Mouse (Mus musculus) A20 (cell line): ENCODE measurements around the gene H2-Ab1.
A peak's percentile ranks its signal among the peaks of the same experiment; 100 is the strongest.
"Not testable (repeated sequence)": the region's sequence is repeated elsewhere in the genome, so short reads cannot be mapped to it uniquely, and the experiment has no call there.

Experiments
- DNase-seq: peaks from one replicate; pipeline ENCODE4 v3.0.0-alpha.2; 2011; ENCODE audit warnings: low read depth, low spot score

Gene H2-Ab1

DNA sequence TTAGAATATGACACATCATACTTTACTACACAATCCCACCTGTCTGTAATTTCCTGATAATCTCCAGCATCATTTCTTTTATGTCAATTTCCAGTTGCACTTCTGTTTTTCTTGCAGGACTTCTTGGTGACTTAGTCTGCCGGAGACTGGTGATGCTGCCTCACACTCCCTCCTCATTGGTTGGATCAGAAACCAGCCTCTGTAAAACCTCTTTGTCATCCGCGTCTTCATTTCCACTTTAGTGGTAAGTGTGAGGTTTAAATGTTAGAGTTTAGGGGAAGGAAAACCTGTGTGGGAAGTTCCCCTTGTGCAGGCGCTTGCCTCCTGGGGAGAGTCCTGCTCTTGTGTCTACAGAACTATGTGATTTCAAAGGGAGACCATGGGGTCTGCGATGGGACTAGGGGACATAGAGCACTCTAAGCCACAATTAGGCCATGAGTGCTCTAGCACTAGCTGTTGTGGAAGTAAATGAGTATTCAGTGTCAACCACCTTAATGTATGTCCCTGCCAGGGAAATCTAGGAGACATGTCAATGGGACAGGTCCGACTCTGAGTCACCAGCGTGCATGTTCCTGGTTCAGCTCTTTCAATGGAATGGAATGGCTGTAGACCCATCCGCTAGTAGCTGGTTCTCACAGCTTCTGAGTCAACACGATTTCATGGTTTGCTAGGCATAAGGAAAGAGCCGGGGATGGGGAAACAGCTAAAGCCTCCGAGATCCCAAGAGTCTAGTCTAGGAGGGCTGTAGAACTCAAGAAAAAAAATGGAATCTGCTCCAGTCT, at the start of gene H2-Ab1:
TSS of gene H2-Ab1 (plus strand) at position 96 of the 782 bp plus-strand sequence.
- DNase-seq, result peak; percentile 97

DNA sequence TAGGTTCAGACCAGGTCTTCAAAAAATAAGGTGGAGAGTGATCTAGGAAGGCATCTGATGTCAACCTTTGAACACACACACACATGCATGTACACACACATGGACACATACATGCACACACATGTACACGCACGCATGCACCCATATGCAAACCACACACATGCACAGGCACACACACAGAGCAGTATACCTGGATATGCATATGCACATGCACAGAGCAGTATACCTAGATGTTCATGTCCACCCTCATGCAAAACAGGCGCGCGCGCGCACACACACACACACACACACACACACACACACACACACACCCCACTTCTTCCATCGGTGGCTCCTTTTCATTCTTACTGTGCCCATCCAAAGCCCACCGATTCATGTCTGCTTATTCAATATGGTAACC, 49.6 kb upstream of the H2-Ab1 start:
- DNase-seq, result no peak

DNA sequence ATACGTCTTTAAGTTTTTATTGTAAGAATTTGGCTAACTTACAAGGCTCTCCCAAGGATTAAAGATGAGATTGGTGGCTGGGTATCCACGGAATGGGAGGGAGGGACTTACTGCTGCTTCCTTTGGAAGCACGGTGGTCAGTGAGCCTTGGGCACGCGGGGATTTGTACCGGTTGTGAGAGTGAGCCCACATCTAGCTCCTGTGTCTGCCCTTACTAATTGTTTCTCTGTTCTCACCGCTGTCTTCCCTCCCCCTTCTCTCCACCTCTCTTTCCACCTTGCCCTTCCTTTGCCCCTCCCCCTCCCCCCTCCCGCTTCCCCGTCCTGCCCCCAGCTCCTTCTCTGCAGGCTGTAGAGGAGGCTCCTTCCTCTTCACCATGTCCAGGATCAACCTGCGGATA, 49.1 kb upstream of the H2-Ab1 start:
- no peak for DNase-seq

DNA sequence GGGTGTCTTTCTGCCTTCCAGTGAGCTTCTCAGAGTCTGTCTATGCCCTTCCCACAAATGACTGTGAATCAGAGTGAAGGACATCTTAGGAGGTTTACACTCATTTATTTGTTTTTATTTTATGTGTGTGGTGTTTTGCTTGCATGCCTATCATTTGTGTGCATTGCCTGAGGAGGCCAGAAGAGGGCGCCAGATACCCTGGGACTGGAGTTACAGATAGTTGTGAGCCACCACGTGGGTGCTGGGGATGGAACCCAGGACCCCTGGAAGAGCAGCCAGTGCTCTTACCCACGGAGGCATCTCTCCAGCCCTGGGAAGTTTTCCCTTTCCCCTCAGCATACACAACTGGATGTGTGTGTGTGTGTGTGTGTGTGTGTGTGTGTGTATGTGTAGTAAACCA, 47.8 kb upstream of the H2-Ab1 start:
- no peak for DNase-seq

DNA sequence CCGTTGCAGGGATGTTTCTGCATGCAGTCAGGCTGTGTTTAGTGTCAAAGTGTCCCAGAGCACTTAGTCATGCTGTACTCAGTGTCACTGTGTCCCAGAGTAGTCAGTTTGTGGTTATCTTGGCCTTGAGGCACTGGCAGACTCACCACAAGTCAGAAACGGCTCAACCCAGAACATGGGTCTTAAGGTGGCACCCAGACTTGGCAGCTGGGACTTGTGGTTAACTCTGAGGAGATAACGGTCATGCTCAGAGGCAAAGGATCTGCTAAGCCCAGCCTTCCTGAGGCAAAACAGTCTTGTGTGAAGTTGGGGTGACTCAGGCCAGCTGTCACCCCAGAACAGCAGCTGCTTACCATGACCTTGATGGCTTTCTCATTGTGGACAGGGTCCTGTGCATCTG, 46.9 kb upstream of the H2-Ab1 start:
- DNase-seq, result no peak

DNA sequence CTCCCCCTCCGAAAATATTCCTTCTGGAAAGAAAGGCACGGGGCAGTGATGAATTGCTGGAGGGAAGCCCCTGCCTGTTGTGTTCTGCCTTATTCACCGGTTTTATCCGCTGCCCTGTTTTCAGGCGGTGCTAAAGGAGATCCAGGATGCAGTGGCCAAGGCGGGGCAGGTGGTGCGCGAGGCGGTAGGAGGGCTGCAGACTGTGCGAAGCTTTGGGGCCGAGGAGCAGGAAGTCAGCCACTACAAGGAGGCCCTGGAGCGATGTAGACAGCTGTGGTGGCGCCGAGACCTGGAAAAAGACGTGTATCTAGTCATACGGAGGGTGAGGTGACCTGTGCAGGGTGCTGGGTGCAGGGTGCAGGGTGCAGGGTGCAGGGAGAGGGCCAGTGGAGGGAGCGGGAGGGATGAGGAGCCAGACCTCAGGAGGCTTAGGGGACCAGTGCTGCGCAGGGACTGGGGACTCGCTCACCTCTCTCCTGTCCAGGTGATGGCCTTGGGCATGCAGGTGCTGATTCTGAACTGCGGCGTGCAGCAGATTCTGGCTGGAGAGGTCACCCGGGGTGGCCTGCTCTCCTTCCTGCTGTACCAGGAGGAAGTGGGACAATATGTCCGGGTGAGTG, 45.6 kb upstream of the H2-Ab1 start:
- DNase-seq, result no peak

DNA sequence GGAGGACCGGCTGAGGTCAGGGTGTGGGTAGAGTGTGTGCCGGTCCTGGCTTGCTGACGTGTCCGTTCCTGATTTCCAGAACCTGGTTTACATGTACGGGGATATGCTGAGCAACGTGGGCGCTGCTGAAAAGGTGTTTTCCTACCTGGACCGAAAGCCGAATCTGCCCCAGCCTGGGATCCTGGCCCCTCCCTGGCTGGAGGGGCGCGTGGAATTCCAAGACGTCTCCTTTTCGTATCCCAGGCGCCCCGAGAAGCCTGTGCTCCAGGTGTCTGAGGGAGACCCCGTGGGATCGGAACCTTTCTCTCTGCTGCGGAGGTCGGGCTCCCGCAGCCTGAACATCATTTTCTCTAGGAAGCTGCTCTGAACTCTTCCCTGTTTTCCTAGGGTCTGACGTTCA, 43.6 kb upstream of the H2-Ab1 start:
- no peak for DNase-seq

DNA sequence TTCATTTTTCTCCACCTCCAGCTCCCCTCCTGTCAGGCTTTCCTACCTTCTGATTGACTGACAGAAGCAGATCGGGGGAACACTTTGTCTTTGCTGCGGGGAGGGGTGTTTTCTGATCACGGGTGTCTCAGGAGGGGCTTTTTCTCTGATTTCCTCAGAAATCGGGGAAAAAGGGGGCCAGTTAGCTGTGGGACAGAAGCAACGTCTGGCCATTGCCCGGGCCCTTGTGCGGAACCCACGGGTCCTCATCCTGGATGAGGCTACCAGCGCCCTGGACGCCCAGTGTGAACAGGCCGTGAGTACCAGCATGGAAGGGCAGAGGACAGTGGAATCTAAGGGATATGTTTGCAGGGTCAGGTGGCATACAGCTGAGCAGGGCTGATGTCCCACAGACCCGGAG, 42.3 kb upstream of the H2-Ab1 start:
- no peak for DNase-seq

DNA sequence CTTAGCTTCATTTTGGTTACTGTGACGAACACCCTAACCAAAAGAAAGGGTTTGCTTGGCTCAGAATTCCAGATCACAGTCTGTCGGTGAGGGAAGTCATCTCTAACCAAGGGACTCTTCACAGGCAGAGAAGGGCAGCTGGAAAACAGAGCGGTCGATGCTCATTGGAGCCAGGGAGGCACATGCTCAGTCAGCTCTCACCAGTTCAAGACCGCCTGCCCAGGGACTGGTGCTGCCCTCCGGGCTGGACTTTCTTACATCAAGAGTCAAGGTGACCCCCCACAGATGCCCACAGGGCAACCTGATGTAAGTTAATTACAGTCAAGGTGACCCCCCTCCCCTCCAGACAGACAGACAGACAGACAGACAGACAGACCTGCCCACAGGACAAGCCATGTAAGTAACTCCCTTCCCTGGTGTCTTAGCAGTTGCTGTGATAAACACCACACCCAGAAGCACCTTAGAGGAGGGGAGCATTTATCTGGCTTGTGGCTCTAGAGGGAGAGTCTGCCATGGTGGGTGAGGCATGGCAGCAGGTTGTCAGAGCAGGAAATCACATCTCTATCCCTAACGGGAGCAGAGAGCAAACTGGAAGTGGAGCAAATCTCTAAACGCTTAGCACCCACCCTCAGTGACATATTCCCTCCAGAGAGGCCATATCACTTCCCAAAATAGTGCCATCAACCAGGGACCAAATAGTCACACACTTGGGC, 40.1 kb upstream of the H2-Ab1 start:
- no peak for DNase-seq

DNA sequence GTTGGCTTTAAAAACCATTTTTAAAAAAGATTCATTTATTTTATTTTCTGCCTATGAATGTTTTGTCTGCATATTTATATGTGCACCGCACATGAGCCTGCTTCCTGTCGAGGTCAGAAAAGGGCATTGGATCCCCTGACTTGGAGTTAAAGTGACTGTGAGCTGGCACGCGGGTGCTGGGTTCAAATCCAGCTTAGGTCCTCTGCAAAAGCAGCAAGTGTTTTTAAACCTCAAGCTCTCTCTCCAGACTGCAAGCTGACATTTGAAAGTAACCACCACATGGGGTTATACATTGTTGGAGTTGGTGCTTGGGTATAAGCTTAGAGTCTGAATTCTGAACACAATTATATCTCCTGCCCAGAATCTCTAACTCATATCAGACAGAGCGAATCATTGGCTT, 39.5 kb upstream of the H2-Ab1 start:
- DNase-seq, result no peak

DNA sequence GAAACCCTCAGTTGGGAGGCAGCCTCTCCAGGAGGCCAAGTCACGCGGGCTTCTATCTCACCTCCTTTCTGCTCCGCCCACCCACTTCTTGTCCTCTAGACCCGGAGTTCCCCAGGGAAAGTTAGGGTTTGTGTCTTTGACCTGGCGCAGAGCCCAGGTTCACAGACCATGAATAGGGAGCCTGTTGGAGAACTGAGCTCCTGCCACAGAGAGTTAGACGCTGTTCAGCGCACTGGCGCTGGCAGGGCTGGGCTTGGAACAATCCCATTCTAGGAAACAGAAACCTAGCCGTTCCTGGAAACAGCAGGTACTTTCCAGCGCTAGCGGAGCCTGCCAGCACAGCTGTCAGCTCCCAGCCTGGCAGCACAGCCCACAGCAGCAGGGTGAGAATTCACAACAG, 38.8 kb upstream of the H2-Ab1 start:
- no peak for DNase-seq

DNA sequence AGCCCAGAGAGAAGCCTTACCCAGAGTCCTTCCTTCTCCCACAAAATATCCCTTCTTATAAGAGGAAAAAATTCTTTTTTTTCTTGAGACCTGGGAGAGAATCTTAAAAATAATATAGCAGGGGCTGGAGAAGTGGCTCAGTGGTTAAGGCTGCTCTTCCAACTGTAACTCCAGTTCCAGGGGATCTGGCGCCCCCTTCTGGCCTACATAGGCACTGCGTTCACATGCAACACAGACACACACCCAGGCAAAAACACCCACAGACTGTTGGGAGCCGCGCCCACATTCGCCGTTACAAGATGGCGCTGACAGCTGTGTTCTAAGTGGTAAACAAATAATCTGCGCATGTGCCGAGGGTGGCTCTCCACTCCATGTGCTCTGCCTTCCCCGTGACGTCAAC, 38.4 kb upstream of the H2-Ab1 start:
- peak; percentile 50 for DNase-seq

DNA sequence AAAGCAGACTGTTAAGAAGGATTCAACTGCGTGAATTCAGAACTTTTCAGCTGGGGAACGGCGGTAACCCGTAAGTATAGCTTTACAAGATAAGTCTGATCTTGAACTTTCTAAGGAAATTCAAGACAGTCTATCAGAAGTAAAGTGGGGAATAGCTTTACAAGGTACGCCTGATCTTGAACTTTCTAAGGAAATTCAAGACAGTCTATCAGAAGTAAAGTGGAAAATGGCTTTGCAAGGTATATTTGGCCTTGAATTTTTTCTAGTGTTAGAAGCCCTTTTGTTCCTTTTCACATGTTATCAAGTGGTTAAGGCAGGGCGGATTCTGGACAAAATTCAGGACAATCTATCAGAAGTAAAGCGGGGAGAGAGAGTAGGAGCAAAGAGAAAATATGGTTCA, 37.7 kb upstream of the H2-Ab1 start:
- DNase-seq, result not testable (repeated sequence)

DNA sequence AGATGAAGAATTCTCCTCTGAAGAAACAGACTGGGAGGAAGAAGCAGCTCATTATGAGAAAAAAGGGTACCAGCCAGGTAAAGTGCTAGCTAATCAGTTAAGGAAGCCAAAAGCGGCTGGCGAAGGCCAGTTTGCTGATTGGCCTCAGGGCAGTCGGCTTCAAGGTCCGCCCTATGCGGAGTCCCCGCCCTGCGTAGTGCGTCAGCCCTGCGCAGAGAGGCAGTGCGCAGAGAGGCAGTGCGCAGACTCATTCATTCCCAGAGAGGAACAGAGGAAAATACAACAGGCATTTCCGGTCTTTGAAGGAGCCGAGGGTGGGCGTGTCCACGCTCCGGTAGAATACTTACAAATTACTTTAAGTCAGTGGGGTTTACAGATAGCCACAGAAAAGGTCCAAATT, 37.1 kb upstream of the H2-Ab1 start:
- not testable (repeated sequence) for DNase-seq

DNA sequence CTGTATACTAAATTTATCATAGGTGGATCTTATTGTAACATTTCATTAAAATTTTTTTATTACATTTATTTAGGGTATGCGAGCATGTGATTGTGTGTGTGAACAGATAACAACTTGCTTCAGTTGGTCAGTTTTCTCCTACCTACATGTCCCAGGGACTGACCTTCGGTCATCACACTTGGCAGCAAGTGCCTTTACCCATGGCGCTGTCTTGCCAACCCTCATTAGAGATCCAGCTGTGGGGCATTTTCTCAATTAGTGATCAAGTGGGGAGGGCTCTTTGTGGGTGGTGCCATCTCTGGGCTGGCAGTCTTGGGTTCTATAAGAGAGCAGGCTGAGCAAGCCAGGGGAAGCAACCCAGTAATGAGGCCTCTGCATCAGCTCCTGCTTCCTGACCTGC, 32.7 kb upstream of the H2-Ab1 start:
- no peak for DNase-seq

DNA sequence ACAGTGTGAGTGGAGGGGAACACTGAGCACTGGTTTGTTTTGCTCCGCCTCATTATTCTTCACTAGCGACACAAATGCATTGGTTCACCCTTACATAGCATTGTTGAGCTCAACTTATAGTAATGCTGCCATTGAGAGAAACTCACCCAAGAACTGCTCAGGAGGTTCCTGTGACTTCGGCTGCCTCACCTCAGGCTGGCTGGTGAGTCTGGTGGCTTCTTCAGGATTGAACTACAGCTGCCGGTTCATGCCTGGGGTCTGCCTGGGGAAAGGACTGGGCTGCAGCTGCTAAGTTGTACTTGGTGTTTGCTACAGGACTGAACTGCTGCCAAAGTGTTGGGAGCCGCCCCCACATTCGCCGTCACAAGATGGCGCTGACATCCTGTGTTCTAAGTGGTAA, 32.1 kb upstream of the H2-Ab1 start:
- no peak for DNase-seq

DNA sequence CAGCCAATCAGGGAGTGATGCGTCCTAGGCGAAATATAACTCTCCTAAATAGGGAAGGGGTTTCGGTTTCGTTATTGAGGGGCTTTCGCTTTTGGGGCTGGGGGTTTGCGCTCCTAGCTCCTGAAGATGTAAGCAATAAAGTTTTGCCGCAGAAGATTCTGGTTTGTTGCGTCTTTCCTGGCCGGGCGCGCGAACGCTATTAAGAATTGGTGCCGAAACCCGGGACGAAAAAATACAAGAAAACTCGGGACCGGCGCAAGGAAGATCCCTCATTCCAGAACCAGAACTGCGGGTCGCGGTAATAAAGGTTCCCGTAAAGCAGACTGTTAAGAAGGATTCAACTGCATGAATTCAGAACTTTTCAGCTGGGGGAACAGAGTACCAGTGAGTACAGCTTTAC, 31.6 kb upstream of the H2-Ab1 start:
- not testable (repeated sequence) for DNase-seq

DNA sequence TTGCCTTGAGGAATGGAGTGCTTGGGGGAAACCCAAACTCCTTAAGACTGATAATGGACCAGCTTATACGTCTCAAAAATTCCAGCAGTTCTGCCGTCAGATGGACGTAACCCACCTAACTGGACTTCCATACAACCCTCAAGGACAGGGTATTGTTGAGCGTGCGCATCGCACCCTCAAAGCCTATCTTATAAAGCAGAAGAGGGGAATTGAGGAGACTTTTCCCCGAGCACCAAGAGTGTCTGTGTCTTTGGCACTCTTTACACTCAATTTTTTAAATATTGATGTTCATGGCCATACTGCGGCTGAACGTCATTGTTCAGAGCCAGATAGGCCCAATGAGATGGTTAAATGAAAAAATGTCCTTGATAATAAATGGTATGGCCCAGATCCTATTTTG, 26.5 kb upstream of the H2-Ab1 start:
- DNase-seq, result not testable (repeated sequence)

DNA sequence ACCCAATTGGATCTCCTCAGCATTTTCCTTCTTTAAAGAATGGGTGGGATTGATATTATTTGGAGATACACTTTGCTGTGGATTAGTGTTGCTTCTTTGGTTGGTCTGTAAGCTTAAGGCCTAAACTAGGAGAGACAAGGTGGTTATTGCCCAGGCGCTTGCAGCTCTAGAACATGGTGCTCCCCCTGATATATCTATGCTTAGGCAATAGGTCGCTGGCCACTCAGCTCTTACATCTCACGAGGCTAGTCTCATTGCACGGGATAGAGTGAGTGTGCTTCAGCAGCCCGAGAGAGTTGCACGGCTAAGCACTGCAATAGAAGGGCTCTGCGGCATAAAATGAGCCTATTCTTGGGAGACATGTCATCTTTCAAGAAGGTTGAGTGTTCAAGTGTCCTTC, 25.5 kb upstream of the H2-Ab1 start:
- not testable (repeated sequence) for DNase-seq

DNA sequence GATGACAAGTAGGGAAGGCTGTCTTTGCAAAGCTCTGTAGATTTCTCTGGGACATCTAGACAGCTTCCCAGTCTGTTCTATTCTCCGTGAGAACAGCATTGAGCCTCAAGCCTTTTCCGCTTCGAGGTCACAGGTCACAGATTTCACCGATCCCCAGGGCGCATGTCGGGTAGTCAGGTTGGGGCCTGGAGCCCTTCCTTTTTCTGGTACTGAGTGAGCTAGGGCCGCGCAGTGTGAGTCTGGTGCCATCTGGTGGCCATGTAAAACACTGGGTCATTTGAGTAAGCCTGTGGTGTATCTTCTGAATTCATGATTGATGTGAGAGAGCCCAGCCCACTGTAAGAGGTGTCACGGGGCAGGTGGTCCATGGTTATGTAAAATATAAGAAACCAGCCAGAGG, 22.6 kb upstream of the H2-Ab1 start:
- peak; percentile 92 for DNase-seq

DNA sequence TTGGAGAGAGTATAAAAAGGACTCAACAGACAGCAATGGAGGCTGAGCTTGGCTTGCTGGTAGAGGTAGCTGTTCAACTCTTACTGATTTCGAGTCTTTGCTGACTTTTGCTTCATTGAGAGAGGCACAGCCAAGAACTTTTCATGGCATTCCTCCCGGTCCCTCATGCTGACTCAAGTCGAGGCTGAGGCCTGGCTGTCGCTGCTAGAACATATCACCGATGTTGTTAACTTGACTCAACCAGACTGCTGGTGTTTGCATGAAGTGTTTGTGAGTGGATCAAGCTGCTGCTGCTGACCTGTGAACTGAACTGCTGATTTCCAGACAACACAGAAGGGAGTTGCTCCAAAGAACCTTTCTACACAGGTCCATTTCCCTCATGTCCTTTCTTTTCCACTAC, 20.8 kb upstream of the H2-Ab1 start:
- no peak for DNase-seq

DNA sequence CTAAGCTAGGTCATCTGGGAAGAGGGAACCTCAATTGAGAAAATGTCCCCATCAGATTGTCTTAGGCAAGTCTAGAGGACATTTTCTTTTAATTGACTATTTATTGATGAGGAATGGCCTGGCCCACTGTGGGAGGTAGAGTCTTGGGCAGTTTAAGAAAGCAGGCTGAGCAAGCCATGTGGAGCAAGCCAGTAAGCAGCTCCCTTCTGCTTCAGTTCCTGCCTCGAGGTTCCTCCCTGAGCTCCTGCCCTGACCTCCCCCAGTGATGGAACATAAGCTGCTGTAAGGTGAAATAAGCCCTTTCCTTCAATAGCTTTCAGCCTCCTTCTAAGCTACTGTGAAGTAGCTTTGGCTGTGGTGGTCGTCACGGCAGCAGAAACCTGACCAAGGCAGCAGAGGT, 19.7 kb upstream of the H2-Ab1 start:
- no peak for DNase-seq

DNA sequence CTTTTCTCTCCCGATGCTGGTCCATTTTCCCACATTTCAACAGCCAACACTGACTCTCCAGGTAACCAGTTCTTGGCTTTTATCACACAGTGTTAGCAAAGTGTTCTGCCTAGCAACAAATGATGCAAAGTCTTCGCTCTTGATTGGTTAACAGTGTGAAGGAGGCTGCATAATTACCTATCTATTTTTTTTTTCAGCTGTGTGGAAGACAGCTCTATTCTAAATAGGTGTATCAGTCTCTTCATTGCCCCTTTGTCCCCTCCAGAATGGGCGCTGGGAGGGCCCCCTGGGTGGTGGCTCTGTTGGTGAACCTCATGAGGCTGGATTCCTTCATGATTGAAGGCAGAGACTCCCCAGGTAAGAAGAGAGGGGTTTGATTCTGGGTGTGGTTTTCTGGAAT, 18.8 kb upstream of the H2-Ab1 start, which contains the start of gene H2-Ob:
TSS of gene H2-Ob (plus strand) at position 198 of the 400 bp plus-strand sequence.
- DNase-seq, result peak; percentile 91
